Mouse (Mus musculus): ENCODE results near the gene Bspry. TPM values are rescaled to one million over a fixed set of nuclear protein-coding genes. Genes with fewer than 3 reads are reported as not detected.

The Bspry gene
- polyA plus RNA-seq, 1 experiment from 2014 or later = 0.22 TPM

GRCm38 (mm10) chr4:62527655-62528054, 47.8 kb downstream of the Bspry start:
- Histone ChIP-seq H3K4me3 (replicated peaks) (no peak overlapping the region), H3K4me1 (replicated peaks) (peaks cover 29% of the 10 kb centered on the region), H3K36me3 (replicated peaks) (peaks cover 13% of the 10 kb centered on the region), H3K27ac (replicated peaks) (no peak overlapping the region), H3K9me3 (replicated peaks) (no peaks in the 10 kb centered on the region), H3K9ac (no peak overlapping the region), H3K4me2 (no peak overlapping the region), H3K27me3 (0 out of 2 replicates have a peak, but pooled peaks cover 5% of the 10 kb centered on the region)
- no peak for ATAC-seq (ENCODE audit: insufficient read depth)
- WGBS (ENCODE audit: insufficient replicate concordance) = 23% methylated on average over 4 of the region's 4 CpGs

DNA sequence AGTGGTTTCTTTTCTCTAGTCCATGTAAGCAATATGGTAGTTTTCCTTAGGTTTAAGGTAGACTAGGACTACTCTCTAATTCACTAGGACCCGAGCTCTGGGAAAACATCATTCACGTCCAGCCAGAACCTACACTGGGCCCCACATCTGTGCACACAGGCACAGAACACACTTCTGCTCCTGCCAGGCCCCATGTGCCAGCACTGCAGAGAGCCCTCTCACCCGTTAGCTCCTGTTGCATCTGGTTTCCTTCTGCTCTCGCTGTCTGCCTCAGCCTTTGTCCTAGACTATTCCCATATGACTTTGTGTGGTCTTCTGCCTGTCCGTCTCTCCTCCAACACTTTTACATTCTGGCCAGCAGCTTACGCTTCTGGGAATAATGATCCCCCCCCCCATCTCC, 53.9 kb downstream of the Bspry start:
- H3K4me2 ChIP-seq = no peak overlapping the region
- WGBS (ENCODE audit: insufficient replicate concordance) = 63% methylated on average over 6 of the region's 6 CpGs
- H3K27me3 ChIP-seq = 0 out of 2 replicates have a peak, but pooled peaks cover 5% of the 10 kb centered on the region
- ATAC-seq (ENCODE audit: insufficient read depth) = no peak
- no peak overlapping the region for H3K27ac ChIP-seq (replicated peaks)
- no peaks in the 10 kb centered on the region for H3K36me3 ChIP-seq (replicated peaks)
- H3K4me3 ChIP-seq (replicated peaks) = no peak overlapping the region
- no peaks in the 10 kb centered on the region for H3K9me3 ChIP-seq (replicated peaks)
- H3K9ac ChIP-seq = no peak overlapping the region
- peaks cover 5% of the 10 kb centered on the region for H3K4me1 ChIP-seq (replicated peaks)

DNA sequence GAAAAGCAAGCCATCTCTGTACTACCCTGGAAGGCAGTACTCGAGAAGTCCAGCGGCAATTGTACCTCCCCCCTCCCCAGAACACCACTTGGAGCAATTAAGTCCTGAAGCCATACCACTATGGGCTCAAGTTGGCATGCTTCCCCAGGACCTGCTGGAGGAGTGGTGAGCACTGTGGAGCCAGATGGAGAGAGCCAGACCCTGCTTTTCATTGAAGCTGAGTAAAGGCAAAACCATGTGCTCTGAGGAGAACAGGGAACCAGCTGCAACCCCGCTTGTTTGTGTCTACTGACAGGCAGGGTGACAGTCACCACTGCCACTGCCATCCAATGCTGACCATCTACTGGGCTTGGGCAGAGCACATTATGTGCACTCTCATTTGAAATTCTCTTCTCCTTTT, 61.9 kb downstream of the Bspry start:
- Histone ChIP-seq H3K27ac (replicated peaks) (no peak overlapping the region), H3K4me1 (replicated peaks) (no peaks in the 10 kb centered on the region), H3K9ac (no peak overlapping the region), H3K4me2 (no peak overlapping the region), H3K9me3 (replicated peaks) (no peaks in the 10 kb centered on the region), H3K4me3 (replicated peaks) (no peak overlapping the region), H3K36me3 (replicated peaks) (no peaks in the 10 kb centered on the region), H3K27me3 (no peaks in the 10 kb centered on the region)
- no peak for ATAC-seq (ENCODE audit: insufficient read depth)
- 74% methylated on average over 3 of the region's 3 CpGs for WGBS (ENCODE audit: insufficient replicate concordance)

- Histone ChIP-seq H3K9ac (no peak overlapping the region), H3K27me3 (no peaks in the 10 kb centered on the region), H3K36me3 (replicated peaks) (no peaks in the 10 kb centered on the region), H3K4me2 (no peak overlapping the region), H3K4me3 (replicated peaks) (no peak overlapping the region), H3K27ac (replicated peaks) (no peak overlapping the region), H3K4me1 (replicated peaks) (no peaks in the 10 kb centered on the region), H3K9me3 (replicated peaks) (no peaks in the 10 kb centered on the region)
- WGBS (ENCODE audit: insufficient replicate concordance) = 64% methylated on average over 6 of the region's 6 CpGs
- no peak for ATAC-seq (ENCODE audit: insufficient read depth)
Measured at GRCm38 (mm10) chr4:62543782-62544181, 63.9 kb downstream of the Bspry start.

GRCm38 (mm10) chr4:62544801-62545200, 64.9 kb downstream of the Bspry start:
- Histone ChIP-seq H3K4me3 (replicated peaks) (no peak overlapping the region), H3K27ac (replicated peaks) (no peak overlapping the region), H3K4me2 (no peak overlapping the region), H3K27me3 (no peaks in the 10 kb centered on the region), H3K9me3 (replicated peaks) (no peaks in the 10 kb centered on the region), H3K4me1 (replicated peaks) (no peaks in the 10 kb centered on the region), H3K9ac (no peak overlapping the region), H3K36me3 (replicated peaks) (no peaks in the 10 kb centered on the region)
- ATAC-seq (ENCODE audit: insufficient read depth) = no peak

Other genes with a start within 250 kb of the Bspry start
- gene Zfp37, start 249.0 kb upstream of the Bspry start, polyA plus RNA-seq (2015; fragmentation: Nextera tagmentation; extraction: Ambion mirVana) = 0.31 and 0.43 TPM in 2 replicates
- gene Slc31a2, start 217.5 kb upstream of the Bspry start, polyA plus RNA-seq (2015; fragmentation: Nextera tagmentation; extraction: Ambion mirVana) = 9.1 and 9.8 TPM in 2 replicates
- 14.1 and 15.6 TPM in 2 replicates for gene Fkbp15, start 119.5 kb upstream of the Bspry start, polyA plus RNA-seq (2015; fragmentation: Nextera tagmentation; extraction: Ambion mirVana)
- gene Slc31a1, start 119.3 kb upstream of the Bspry start, polyA plus RNA-seq (2015; fragmentation: Nextera tagmentation; extraction: Ambion mirVana) = 51.4 and 57.0 TPM in 2 replicates
- gene Cdc26, start 71.4 kb upstream of the Bspry start, polyA plus RNA-seq (2015; fragmentation: Nextera tagmentation; extraction: Ambion mirVana) = 53.5 and 57.4 TPM in 2 replicates
- 9.1 and 9.3 TPM in 2 replicates for gene Prpf4, start 71.3 kb upstream of the Bspry start, polyA plus RNA-seq (2015; fragmentation: Nextera tagmentation; extraction: Ambion mirVana)
- not detected in 2 replicates for gene Rnf183, start 44.8 kb upstream of the Bspry start, polyA plus RNA-seq (2015; fragmentation: Nextera tagmentation; extraction: Ambion mirVana)
- 0.86 and 0.88 TPM in 2 replicates for gene Wdr31, start 9.2 kb upstream of the Bspry start, polyA plus RNA-seq (2015; fragmentation: Nextera tagmentation; extraction: Ambion mirVana)
- gene Hdhd3, start 23.4 kb downstream of the Bspry start, polyA plus RNA-seq (2015; fragmentation: Nextera tagmentation; extraction: Ambion mirVana) = 7.8 and 9.6 TPM in 2 replicates
- gene Alad, start 39.9 kb downstream of the Bspry start, polyA plus RNA-seq (2015; fragmentation: Nextera tagmentation; extraction: Ambion mirVana) = 582 and 589 TPM in 2 replicates
- 51.3 and 52.9 TPM in 2 replicates for gene Pole3, start 45.0 kb downstream of the Bspry start, polyA plus RNA-seq (2015; fragmentation: Nextera tagmentation; extraction: Ambion mirVana)
- gene 4933430I17Rik, start 45.3 kb downstream of the Bspry start, polyA plus RNA-seq (2015; fragmentation: Nextera tagmentation; extraction: Ambion mirVana) = 0.06 and 0.15 TPM in 2 replicates
- gene Rgs3, start 79.8 kb downstream of the Bspry start, polyA plus RNA-seq (2015; fragmentation: Nextera tagmentation; extraction: Ambion mirVana) = 5.4 and 5.8 TPM in 2 replicates